Mouse (Mus musculus) common myeloid progenitor, adult 5-6 weeks (primary cell): ENCODE measurements around the gene Slc23a4. TPM values are rescaled to one million over a fixed set of nuclear protein-coding genes. Genes with fewer than 3 reads are reported as not detected.

Experiments used
- ATAC-seq: replicated peaks from 2 replicates; pipeline ENCODE4 v1.8.0; 2016; ENCODE audit warnings: low read depth, mild to moderate bottlenecking, moderate TSS enrichment, inconsistent platforms; ENCODE audit not compliant: poor library complexity, severe bottlenecking
- total RNA-seq: library from RNA; stranded (forward); fragments of 200-1000, 187-1606 nt; gene quantifications from 2 replicates; pipeline ENCODE4 v1.2.3, GENCODE M21; 2017

Slc23a4 gene
- total RNA-seq, 1 experiment from 2014 or later, result 0.18 TPM

DNA sequence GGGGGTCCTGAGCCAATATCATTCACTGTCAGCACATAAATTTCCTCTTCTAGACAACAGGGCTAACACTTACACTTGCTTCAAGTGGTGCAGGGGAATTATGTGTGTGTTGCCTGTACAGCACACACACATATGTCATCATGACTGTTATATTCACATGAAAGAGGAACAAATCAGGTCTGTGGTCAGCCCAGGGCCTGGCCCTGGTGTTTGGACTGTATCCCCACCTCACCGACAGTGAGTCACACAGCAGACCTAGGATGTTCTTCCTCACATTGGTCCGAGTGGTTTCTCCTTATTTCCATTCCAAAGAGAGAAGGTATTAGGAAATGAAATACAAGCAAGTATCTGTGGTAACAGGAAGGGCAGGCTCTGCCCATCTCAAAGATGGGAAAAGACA, 23.7 kb downstream of the Slc23a4 start:
- peak; percentile 90 for ATAC-seq

- no peak for ATAC-seq
Measured at GRCm38 (mm10) chr6:34959131-34959530, 29.1 kb downstream of the Slc23a4 start.

DNA sequence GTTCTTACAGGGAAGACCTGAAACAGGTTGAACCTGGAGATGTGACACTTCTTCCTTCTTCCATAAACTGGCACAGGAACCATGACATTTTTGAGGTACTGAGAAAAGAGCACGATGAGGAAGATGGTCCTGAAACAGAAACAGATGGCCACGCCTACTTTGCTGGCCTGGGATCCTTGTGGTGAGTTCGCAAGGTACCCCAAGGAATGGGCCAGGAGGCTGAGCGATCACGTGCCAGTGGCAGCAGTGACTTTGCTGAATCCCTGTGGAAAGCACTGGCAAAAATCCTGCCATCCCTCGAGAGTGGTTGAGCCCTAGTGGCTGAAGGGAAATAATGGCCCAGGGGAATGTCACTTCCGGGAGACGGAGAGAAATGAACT, 32.4 kb downstream of the Slc23a4 start:
- ATAC-seq, result peak; percentile 15; the same call in 1 of the 2 replicates

DNA sequence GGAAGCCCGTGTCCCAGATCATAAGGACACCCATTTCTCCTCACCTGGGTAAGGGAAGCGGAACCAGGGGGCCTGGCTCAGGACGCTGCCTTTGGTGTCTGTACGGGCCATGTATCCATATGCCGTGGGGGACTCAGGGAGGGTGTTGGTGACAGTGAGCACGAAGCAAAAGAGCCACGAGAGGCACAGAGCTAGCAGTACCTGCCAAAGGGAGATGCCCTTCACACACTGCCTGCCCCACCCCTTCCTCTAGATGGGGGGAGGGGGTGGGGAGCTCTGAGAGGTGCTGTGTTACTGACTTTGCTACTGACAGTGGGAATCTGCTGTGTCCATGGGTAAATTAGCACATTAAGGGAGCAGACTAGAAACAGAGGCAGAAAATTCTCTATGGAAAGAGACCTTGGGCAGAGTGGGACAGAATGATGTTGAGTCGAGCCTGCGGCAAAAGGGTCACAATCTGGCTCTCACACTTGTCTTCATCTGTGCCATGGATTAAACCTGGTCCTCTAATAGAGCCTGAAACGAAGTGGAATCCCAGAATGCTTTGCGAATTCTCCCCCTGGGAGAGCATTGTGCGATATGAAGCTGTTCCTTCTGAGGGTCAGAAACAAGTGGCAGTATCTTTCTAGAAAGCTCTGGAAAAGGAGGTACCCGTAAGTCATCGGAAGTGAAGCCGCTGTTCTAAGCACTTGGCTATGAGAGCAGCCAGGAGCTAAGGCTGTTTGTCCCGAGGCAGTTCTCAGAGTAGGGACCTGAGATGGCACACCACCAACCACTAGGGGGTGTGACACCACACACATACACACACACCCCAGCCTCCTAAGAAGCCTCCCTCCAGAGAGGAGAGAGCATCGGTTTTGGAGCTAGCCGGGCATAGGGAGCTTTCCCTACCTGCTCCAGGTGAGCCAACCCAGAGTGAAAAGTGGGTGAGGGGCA, 33.0 kb downstream of the Slc23a4 start:
- ATAC-seq, result peak; percentile 91

GRCm38 (mm10) chr6:34951956-34952667, 36.1 kb downstream of the Slc23a4 start:
- ATAC-seq, result peak; percentile 21; the same call in 1 of the 2 replicates

DNA sequence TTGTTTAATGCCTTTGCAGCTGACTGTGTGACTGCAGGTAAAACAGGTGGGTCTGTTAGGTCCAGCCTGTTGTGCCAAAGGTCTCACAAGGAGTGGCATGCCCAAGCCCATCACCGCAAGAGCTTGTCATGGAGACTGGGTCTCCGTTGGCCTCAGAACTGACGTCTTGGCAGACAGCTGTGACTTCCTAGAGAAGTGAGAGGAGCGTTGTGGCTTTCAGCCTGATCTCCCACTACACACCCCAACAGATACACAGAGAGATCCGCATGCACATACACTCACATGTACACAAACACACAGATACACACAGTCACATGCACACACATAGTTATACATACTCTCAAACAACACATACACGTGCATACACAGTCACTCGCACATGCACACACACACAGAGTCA, 36.7 kb downstream of the Slc23a4 start:
- peak; percentile 27; the same call in 1 of the 2 replicates for ATAC-seq

DNA sequence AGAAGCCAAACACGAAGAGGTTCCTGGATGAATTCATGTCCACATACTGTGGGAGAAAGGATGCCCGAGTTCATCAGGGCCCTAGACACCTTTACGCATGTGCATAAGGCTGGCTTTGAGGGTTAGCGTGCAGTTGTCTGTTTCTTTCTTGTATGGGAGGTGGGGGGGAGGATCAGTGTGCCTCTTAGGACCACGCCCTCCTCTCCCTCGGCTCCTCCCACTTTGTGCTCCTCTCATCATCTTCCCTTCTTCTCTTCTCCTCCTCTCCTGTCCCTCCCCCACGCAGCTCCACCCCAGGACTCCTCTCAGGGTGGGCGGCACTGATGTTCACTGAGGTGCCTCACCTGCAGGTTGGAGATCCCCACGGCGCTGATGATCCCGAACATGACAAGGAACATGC, 39.7 kb downstream of the Slc23a4 start:
- ATAC-seq, result no peak

DNA sequence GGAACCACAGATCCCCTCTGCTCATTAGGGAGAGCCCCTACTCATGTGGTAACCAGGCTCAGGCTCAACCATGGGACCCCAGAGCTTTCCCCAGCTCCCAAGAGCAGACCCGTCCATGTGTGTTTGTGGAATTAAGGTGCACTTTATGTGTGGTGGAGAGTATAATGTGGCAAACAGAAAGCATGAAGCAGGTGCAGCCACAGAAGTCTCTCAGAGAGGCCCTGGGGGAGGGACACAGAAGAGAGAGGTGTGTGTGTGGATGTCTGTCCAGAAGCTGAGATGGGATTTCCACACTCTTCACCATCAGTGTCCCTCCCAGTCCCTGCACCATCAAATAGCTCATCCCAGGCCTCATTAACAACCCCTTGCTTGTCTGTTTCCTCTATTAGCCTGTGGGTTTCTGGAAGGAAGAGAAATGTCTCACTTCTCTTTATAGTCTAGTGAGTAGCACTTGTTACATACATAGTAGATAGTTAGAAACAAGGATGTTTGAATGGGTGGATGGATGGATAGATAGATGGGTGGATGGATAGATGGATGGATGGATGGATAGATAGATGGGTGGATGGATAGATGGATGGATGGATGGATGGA, 41.6 kb downstream of the Slc23a4 start:
- ATAC-seq, result 0 out of 2 replicates have a peak, but pooled peaks have one; percentile 20

DNA sequence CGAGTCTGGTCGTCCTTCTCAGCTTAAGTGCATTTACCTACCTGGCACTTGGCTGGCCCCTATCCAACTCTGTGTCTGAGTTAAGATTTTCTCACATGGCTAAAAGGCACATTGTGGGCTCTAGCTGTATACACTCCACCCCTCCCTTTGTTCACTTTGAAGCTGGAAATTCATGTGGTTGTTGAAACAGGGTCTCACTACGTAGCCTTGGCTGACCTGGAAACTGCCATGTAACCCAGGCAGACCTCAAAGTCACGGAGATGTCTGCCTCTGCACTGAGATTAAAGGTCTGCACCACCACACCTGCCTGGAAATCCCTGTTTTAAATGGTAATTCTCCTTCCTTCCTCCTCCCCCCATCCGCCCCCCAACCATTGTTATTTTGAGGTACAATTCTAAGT, 44.7 kb downstream of the Slc23a4 start:
- no peak for ATAC-seq

DNA sequence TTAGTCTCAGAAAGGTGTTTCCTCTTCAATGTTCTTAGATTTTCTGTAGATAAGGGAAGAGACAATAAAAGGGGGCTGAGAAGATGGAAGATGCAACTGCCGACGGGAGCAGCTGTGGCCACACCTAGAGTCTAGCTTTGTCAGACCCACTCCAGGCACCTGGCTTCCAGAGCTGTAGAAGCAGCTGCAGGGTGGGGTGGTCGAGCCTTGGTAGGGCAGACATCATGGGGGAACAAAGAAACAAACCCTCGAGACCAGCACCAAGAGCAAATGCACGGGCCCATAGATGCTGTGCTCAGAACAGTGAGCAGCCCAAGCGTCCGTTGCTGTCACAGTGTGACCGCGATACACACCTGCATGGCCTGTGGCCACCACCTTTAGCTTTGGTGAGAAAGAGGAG, 45.8 kb downstream of the Slc23a4 start:
- ATAC-seq, result no peak

- ATAC-seq, result no peak
Measured at GRCm38 (mm10) chr6:34941496-34941895, 46.7 kb downstream of the Slc23a4 start.

- ATAC-seq, result no peak
Measured at GRCm38 (mm10) chr6:34939451-34939850, 48.8 kb downstream of the Slc23a4 start.

- no peak for ATAC-seq
Measured at GRCm38 (mm10) chr6:34938929-34939325, 49.3 kb downstream of the Slc23a4 start.

- peak; percentile 60 for ATAC-seq
Measured at GRCm38 (mm10) chr6:34938280-34938928, 49.8 kb downstream of the Slc23a4 start.

GRCm38 (mm10) chr6:34936743-34937142, 51.5 kb downstream of the Slc23a4 start:
- ATAC-seq, result no peak

- no peak for ATAC-seq
Measured at GRCm38 (mm10) chr6:34932633-34933032, 55.6 kb downstream of the Slc23a4 start.

DNA sequence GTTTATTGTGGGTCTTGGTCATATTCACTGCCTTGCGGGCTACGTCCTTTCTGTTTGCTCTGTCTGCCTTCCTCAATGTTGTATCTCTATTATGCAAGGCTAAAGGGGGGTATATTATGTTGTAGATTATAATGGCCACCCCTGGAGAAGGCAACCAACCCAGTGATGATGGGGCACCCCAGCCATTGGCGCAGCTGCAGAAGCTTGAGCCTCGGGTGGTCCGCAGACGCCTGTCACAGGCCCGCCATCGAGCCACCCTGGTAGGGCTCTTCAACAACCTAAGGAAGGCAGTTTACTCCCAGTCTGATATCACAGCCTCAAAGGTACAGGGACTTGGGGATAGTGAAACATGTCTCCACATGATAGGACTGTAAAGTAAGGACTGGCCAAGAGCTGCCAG, 60.6 kb downstream of the Slc23a4 start:
- ATAC-seq, result no peak

GRCm38 (mm10) chr6:34927156-34927555, 61.0 kb downstream of the Slc23a4 start:
- ATAC-seq, result peak; percentile 96

GRCm38 (mm10) chr6:34921941-34922340, 66.3 kb downstream of the Slc23a4 start:
- peak; percentile 97 for ATAC-seq

DNA sequence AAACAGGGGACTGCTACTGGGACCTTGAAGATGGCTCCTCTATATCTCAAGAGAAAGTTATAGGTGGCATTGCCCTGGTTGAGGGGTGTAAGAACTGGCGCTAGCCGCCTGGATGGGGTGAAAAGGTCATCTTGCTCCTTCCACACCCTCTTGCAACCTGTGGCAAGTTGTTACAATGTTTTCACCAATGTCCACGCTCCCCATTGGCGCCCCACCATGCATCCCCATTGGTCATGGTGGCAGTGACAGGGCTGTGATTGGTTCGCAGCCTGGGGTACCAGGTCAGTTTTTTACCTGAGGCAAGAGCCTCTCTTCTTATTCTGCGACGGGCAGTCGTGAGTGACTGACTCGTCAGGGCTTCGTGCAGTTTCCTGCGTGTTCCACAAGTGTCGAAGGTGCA, 67.6 kb downstream of the Slc23a4 start:
- ATAC-seq, result no peak
